Mouse (Mus musculus) heart, embryonic 16.5 days (tissue): ENCODE data around the gene Pagr1a. TPM values are rescaled to one million over a fixed set of nuclear protein-coding genes. Genes with fewer than 3 reads are reported as not detected.

Source experiments
- ATAC-seq: fragments of 200-750 bp; cut with Nextera tagmentation; replicated peaks from 2 replicates; pipeline ENCODE4 v1.8.0; 2017; ENCODE audit warnings: moderate number of reproducible peaks; ENCODE audit not compliant: insufficient read depth, low FRiP score; ENCODE audit errors: extremely low read depth
- H3K27ac ChIP-seq: fragments of 300-500 bp; sonication (generic); 2 replicates; pipeline ENCODE4 v1.5.1; 2014; ENCODE audit warnings: mild to moderate bottlenecking, low read length, control low read depth, moderate library complexity
- H3K27me3 ChIP-seq: fragments of 300-500 bp; sonication (generic); 2 replicates; pipeline ENCODE4 v1.6.1; 2014; ENCODE audit warnings: low read length, mixed read lengths; ENCODE audit not compliant: control insufficient read depth, insufficient read depth
- H3K36me3 ChIP-seq: fragments of 300-500 bp; sonication (generic); 2 replicates; pipeline ENCODE4 v1.6.1; 2014; ENCODE audit not compliant: control insufficient read depth, insufficient read depth
- H3K4me1 ChIP-seq: fragments of 300-500 bp; sonication (generic); 2 replicates; pipeline ENCODE4 v1.6.1; 2014; ENCODE audit warnings: low read length, mixed read lengths; ENCODE audit not compliant: control insufficient read depth, insufficient read depth
- H3K4me2 ChIP-seq: fragments of 300-500 bp; sonication (generic); 2 replicates; pipeline ENCODE4 v1.6.1; 2014; ENCODE audit warnings: low read depth, mild to moderate bottlenecking, control low read depth, low read length
- H3K4me3 ChIP-seq: fragments of 300-500 bp; sonication (generic); 2 replicates; pipeline ENCODE4 v1.5.1; 2014; ENCODE audit warnings: mild to moderate bottlenecking, control low read depth, low read length
- H3K9ac ChIP-seq: fragments of 300-500 bp; sonication (generic); 2 replicates; pipeline ENCODE4 v1.6.1; 2014; ENCODE audit warnings: low read length, control low read depth
- H3K9me3 ChIP-seq: fragments of 300-500 bp; sonication (generic); replicated peaks from 2 replicates; pipeline ENCODE4 v1.6.1; 2016; ENCODE audit warnings: low read length; ENCODE audit not compliant: control insufficient read depth
- WGBS: fragments of 180-500 bp; shearing (Covaris S2); extraction: QIAGEN DNeasy Blood & Tissue Kit; methylation state at CpG from one replicate; pipeline ENCODE4 v1.1.7; 2014; 5-methylcytosine and 5-hydroxymethylcytosine counted together
- polyA plus RNA-seq: library from polyadenylated mRNA; unstranded; fragments of >200 nt; fragmentation: Nextera tagmentation; extraction: Ambion mirVana; gene quantifications from 2 replicates; pipeline ENCODE4 v1.2.1, GENCODE M21; 2015

Pagr1a gene
- polyA plus RNA-seq, 1 experiment from 2014 or later: 61.0 TPM

DNA sequence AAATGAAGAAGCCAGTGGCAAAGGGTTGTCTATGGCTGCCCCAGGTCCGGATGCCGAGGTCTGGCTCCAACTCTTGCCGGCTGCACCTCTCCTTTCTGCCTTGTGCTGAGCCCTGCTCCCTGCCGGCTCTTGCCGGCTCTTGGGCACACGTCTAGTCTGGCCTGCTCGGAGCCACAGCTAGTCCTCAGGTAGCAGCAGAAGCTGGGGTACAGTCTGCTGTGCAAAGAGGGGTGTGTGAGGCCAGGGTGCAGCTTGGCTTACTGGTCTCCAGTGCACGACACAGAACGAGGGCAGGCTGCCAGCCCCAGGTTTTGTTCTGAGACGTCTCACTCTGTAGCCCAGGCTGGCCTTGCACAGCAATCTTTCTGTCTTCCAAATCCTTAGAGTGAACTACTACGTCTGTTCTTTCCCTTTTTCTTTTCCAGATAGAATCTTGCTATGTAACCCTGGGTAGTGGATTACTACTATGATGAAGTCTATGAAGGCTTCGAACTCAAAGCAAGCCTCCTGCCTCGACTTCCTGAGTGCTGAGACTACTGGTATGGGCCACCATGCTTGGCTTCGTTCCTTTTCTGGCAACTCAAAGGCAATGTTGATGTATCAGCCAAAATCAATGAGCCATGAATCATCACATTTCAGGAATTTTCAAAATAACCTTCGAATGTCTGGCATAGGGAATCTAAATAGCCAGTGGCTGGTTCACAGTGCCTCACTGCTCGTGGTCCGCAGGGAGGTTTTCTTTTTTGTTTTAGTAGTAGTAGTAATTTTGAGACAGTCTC, 7.7 kb downstream of the Pagr1a start:
- peaks cover 26% of the 10 kb centered on the region for H3K4me1 ChIP-seq
- H3K27me3 ChIP-seq: no peaks in the 10 kb centered on the region
- H3K27ac ChIP-seq: peak overlapping the region; percentile 74
- H3K9ac ChIP-seq: no peak overlapping the region
- H3K4me2 ChIP-seq: no peak overlapping the region
- ATAC-seq: no peak
- no peak overlapping the region for H3K4me3 ChIP-seq
- no peaks in the 10 kb centered on the region for H3K9me3 ChIP-seq
- peaks cover 6% of the 10 kb centered on the region; the same call in 1 of the 2 replicates for H3K36me3 ChIP-seq
- 79% methylated on average over 17 of the region's 17 CpGs for WGBS

- WGBS: 31% methylated on average over 9 of the region's 9 CpGs
- Histone ChIP-seq H3K27ac (peak overlapping the region; percentile 74), H3K9ac (peak overlapping the region; percentile 36; the same call in 1 of the 2 replicates), H3K4me2 (no peak overlapping the region), H3K27me3 (no peaks in the 10 kb centered on the region), H3K36me3 (peaks cover 3% of the 10 kb centered on the region; the same call in 1 of the 2 replicates), H3K9me3 (no peaks in the 10 kb centered on the region), H3K4me3 (no peak overlapping the region), H3K4me1 (peaks cover 17% of the 10 kb centered on the region)
- ATAC-seq: peak; percentile 80
Observed at GRCm38 (mm10) chr7:127008239-127009019, 8.7 kb downstream of the Pagr1a start.

GRCm38 (mm10) chr7:127007313-127008024, 9.7 kb downstream of the Pagr1a start:
- H3K4me2 ChIP-seq: no peak overlapping the region
- no peak for ATAC-seq
- WGBS: 81% methylated on average over 6 of the region's 6 CpGs
- H3K36me3 ChIP-seq: no peaks in the 10 kb centered on the region
- H3K27me3 ChIP-seq: no peaks in the 10 kb centered on the region
- no peak overlapping the region for H3K27ac ChIP-seq
- H3K4me3 ChIP-seq: no peak overlapping the region
- no peaks in the 10 kb centered on the region for H3K9me3 ChIP-seq
- H3K9ac ChIP-seq: no peak overlapping the region
- peaks cover 14% of the 10 kb centered on the region; the same call in 1 of the 2 replicates for H3K4me1 ChIP-seq

- no peak for ATAC-seq
- no peaks in the 10 kb centered on the region for H3K36me3 ChIP-seq
- 76% methylated on average over 4 of the region's 4 CpGs for WGBS
- H3K4me1 ChIP-seq: peaks cover 14% of the 10 kb centered on the region; the same call in 1 of the 2 replicates
- no peak overlapping the region for H3K4me3 ChIP-seq
- H3K9me3 ChIP-seq: no peaks in the 10 kb centered on the region
- H3K27me3 ChIP-seq: no peaks in the 10 kb centered on the region
- H3K27ac ChIP-seq: no peak overlapping the region
- no peak overlapping the region for H3K9ac ChIP-seq
- H3K4me2 ChIP-seq: no peak overlapping the region
Observed at GRCm38 (mm10) chr7:127004122-127004875, 12.9 kb downstream of the Pagr1a start.

GRCm38 (mm10) chr7:127003620-127004019, 13.5 kb downstream of the Pagr1a start:
- Histone ChIP-seq H3K9ac (no peak overlapping the region), H3K27me3 (no peaks in the 10 kb centered on the region), H3K27ac (no peak overlapping the region), H3K4me3 (no peak overlapping the region), H3K4me1 (peaks cover 10% of the 10 kb centered on the region; the same call in 1 of the 2 replicates), H3K9me3 (no peaks in the 10 kb centered on the region), H3K4me2 (no peak overlapping the region), H3K36me3 (no peaks in the 10 kb centered on the region)
- 89% methylated on average over 5 of the region's 5 CpGs for WGBS
- no peak for ATAC-seq

- H3K9ac ChIP-seq: no peak overlapping the region
- H3K27me3 ChIP-seq: no peaks in the 10 kb centered on the region
- 0 out of 2 replicates have a peak, but pooled peaks cover 3% of the 10 kb centered on the region for H3K9me3 ChIP-seq
- H3K4me1 ChIP-seq: no peaks in the 10 kb centered on the region
- no peak overlapping the region for H3K4me3 ChIP-seq
- no peak overlapping the region for H3K4me2 ChIP-seq
- 70% methylated on average over 10 of the region's 10 CpGs for WGBS
- H3K36me3 ChIP-seq: peaks cover 17% of the 10 kb centered on the region
- no peak overlapping the region for H3K27ac ChIP-seq
- ATAC-seq: no peak
Observed at GRCm38 (mm10) chr7:126999568-126999967, 17.6 kb downstream of the Pagr1a start.

GRCm38 (mm10) chr7:126996449-126996848, 20.7 kb downstream of the Pagr1a start:
- H3K4me3 ChIP-seq: no peak overlapping the region
- no peak overlapping the region for H3K27ac ChIP-seq
- H3K9ac ChIP-seq: no peak overlapping the region
- no peaks in the 10 kb centered on the region for H3K27me3 ChIP-seq
- H3K4me1 ChIP-seq: no peaks in the 10 kb centered on the region
- H3K9me3 ChIP-seq: 0 out of 2 replicates have a peak, but pooled peaks cover 3% of the 10 kb centered on the region
- H3K4me2 ChIP-seq: no peak overlapping the region
- WGBS: 79% methylated on average over 4 of the region's 4 CpGs
- ATAC-seq: no peak
- H3K36me3 ChIP-seq: peaks cover 17% of the 10 kb centered on the region

DNA sequence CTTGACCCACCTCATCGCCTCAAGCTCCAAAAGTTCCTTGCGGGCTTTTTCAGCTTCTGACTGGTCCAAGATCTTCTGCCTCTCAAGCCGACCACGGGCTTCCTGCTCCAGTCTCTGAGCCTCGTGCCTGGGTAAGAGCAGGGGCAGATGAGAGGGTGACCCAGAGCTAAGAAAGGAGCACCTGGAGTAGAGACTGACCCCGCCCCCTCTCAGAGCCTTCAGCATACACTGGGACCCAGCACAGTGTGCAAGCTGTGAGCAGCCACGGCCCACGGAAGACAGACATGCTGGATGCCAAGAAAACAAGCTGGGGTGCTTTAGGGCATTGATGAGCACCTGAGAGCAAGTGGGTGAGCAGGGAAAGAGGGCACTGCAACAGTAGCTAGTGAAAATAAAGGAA, 28.3 kb downstream of the Pagr1a start:
- no peak overlapping the region for H3K4me3 ChIP-seq
- 71% methylated on average over 8 of the region's 8 CpGs for WGBS
- H3K4me2 ChIP-seq: no peak overlapping the region
- no peak for ATAC-seq
- H3K9ac ChIP-seq: no peak overlapping the region
- H3K9me3 ChIP-seq: no peaks in the 10 kb centered on the region
- H3K36me3 ChIP-seq: no peaks in the 10 kb centered on the region
- H3K4me1 ChIP-seq: no peaks in the 10 kb centered on the region; the same call in 1 of the 2 replicates
- no peaks in the 10 kb centered on the region for H3K27me3 ChIP-seq
- no peak overlapping the region for H3K27ac ChIP-seq
